Mouse (Mus musculus): ENCODE measurements around the gene Uqcrc2.

GRCm38 (mm10) chr7:120685227-120685626 lies 50.3 kb downstream of the Uqcrc2 start:
- no peak for TF ChIP-seq CTCF (IDR thresholded peaks at IDR 0.05; ENCODE audit: insufficient read depth, low read depth, low read length)
- no peak for TF ChIP-seq POLR2A (IDR thresholded peaks at IDR 0.05; ENCODE audit: insufficient read depth, low read depth, low read length)

Data from olfactory bulb, adult 2 months (tissue).